Mouse (Mus musculus): ENCODE results near the gene Prkab1. TPM values are rescaled to one million over a fixed set of nuclear protein-coding genes. Genes with fewer than 3 reads are reported as not detected.

The Prkab1 gene
- 46.1 and 68.5 TPM in 2 replicates for polyA plus RNA-seq (2012)

- no peaks in the 10 kb centered on the region for H3K27me3 ChIP-seq (ENCODE audit: control insufficient read depth)
- H3K4me3 ChIP-seq (replicated peaks): peak within 1 kb of the TSS; percentile 68
- TF ChIP-seq GATA1 (IDR thresholded peaks at IDR 0.05; ENCODE audit: low read length) (no peak), TAL1 (IDR thresholded peaks at IDR 0.05; ENCODE audit: low read length) (no peak)
- peaks cover 44% of the 10 kb centered on the region for H3K36me3 ChIP-seq (ENCODE audit: control insufficient read depth)
- peaks cover 86% of the 10 kb centered on the region for H3K4me1 ChIP-seq (ENCODE audit: control insufficient read depth)
- H3K9me3 ChIP-seq (ENCODE audit: control insufficient read depth, low read length): no peaks in the 10 kb centered on the region
Observed at GRCm38 (mm10) chr5:116024327-116024739, at the start of gene Prkab1. Gene Prkab1, minus strand, starts transcription at chr5:116024508.

- no peaks in the 10 kb centered on the region for H3K9me3 ChIP-seq (ENCODE audit: control insufficient read depth, low read length)
- TF ChIP-seq GATA1 (IDR thresholded peaks at IDR 0.05; ENCODE audit: low read length) (no peak), TAL1 (IDR thresholded peaks at IDR 0.05; ENCODE audit: low read length) (no peak)
- H3K27me3 ChIP-seq (ENCODE audit: control insufficient read depth): no peaks in the 10 kb centered on the region
- no peak overlapping the region for H3K4me3 ChIP-seq (replicated peaks)
- no peaks in the 10 kb centered on the region for H3K36me3 ChIP-seq (ENCODE audit: control insufficient read depth)
- no peaks in the 10 kb centered on the region for H3K4me1 ChIP-seq (ENCODE audit: control insufficient read depth)
Observed at GRCm38 (mm10) chr5:116069618-116070017, 45.3 kb upstream of the Prkab1 start.

DNA sequence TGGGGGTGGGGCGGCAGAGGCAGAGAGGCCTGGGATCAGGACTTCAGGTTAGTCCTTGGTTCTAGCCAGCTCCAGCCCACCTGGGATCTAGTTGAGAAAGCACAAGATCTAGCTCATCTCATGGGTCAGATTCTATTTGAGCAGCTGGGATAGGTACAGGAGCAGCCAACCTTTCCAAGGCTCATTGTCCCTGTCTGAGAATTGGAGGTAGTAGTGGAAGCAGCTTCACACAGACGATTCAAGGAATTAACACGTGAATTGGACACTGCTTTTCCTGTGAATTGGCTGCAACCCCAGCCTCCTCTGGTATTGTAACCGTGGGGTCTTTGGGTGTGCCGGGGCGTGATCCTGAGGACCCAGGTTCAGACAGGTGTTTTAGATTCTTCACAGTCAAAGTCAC is 28.5 kb upstream of the Prkab1 start:
- peaks cover 6% of the 10 kb centered on the region; the same call in 1 of the 2 replicates for H3K9me3 ChIP-seq (ENCODE audit: control insufficient read depth, low read length)
- no peaks in the 10 kb centered on the region for H3K4me1 ChIP-seq (ENCODE audit: control insufficient read depth)
- H3K27me3 ChIP-seq (ENCODE audit: control insufficient read depth): no peaks in the 10 kb centered on the region
- H3K36me3 ChIP-seq (ENCODE audit: control insufficient read depth): no peaks in the 10 kb centered on the region
- no peak overlapping the region for H3K4me3 ChIP-seq (replicated peaks)
- no peak for TF ChIP-seq TAL1 (IDR thresholded peaks at IDR 0.05; ENCODE audit: low read length)
- no peak for TF ChIP-seq GATA1 (IDR thresholded peaks at IDR 0.05; ENCODE audit: low read length)

- no peaks in the 10 kb centered on the region for H3K27me3 ChIP-seq (ENCODE audit: control insufficient read depth)
- peaks cover 6% of the 10 kb centered on the region; the same call in 1 of the 2 replicates for H3K9me3 ChIP-seq (ENCODE audit: control insufficient read depth, low read length)
- H3K36me3 ChIP-seq (ENCODE audit: control insufficient read depth): no peaks in the 10 kb centered on the region
- no peaks in the 10 kb centered on the region for H3K4me1 ChIP-seq (ENCODE audit: control insufficient read depth)
- TF ChIP-seq GATA1 (IDR thresholded peaks at IDR 0.05; ENCODE audit: low read length): no peak
- TF ChIP-seq TAL1 (IDR thresholded peaks at IDR 0.05; ENCODE audit: low read length): no peak
- no peak overlapping the region for H3K4me3 ChIP-seq (replicated peaks)
Observed at GRCm38 (mm10) chr5:116052171-116052570, 27.9 kb upstream of the Prkab1 start.

- no peak for TF ChIP-seq GATA1 (IDR thresholded peaks at IDR 0.05; ENCODE audit: low read length)
- TF ChIP-seq TAL1 (IDR thresholded peaks at IDR 0.05; ENCODE audit: low read length): no peak
- no peak overlapping the region for H3K4me3 ChIP-seq (replicated peaks)
- no peaks in the 10 kb centered on the region for H3K27me3 ChIP-seq (ENCODE audit: control insufficient read depth)
- no peaks in the 10 kb centered on the region for H3K36me3 ChIP-seq (ENCODE audit: control insufficient read depth)
- H3K9me3 ChIP-seq (ENCODE audit: control insufficient read depth, low read length): peaks cover 6% of the 10 kb centered on the region; the same call in 1 of the 2 replicates
- no peaks in the 10 kb centered on the region for H3K4me1 ChIP-seq (ENCODE audit: control insufficient read depth)
Observed at GRCm38 (mm10) chr5:116049821-116050220, 25.5 kb upstream of the Prkab1 start.

- H3K36me3 ChIP-seq (ENCODE audit: control insufficient read depth): no peaks in the 10 kb centered on the region
- no peaks in the 10 kb centered on the region for H3K27me3 ChIP-seq (ENCODE audit: control insufficient read depth)
- no peaks in the 10 kb centered on the region for H3K4me1 ChIP-seq (ENCODE audit: control insufficient read depth)
- no peak overlapping the region for H3K4me3 ChIP-seq (replicated peaks)
- peaks cover 6% of the 10 kb centered on the region; the same call in 1 of the 2 replicates for H3K9me3 ChIP-seq (ENCODE audit: control insufficient read depth, low read length)
- TF ChIP-seq TAL1 (IDR thresholded peaks at IDR 0.05; ENCODE audit: low read length) (no peak), GATA1 (IDR thresholded peaks at IDR 0.05; ENCODE audit: low read length) (no peak)
Observed at GRCm38 (mm10) chr5:116048321-116048720, 24.0 kb upstream of the Prkab1 start.

DNA sequence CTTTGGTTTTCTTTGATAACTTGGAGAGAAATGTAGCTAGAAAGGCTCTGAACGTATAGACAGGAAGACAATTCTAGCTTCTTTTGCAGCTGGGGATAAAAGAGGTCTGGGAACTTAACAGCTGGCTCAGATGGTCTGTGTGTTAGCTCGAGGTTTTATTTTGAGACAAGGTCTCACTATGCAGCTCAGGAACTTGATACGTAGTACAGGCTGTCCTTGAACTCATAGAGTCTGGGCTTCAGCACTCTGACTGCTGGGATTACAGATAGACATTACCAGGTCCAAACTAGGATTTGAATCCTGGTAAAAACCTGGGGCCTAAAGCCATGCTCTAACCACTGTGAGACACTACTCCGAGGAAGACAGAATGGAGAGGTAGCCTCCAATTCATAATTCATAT is 21.9 kb upstream of the Prkab1 start:
- no peak overlapping the region for H3K4me3 ChIP-seq (replicated peaks)
- peaks cover 6% of the 10 kb centered on the region; the same call in 1 of the 2 replicates for H3K9me3 ChIP-seq (ENCODE audit: control insufficient read depth, low read length)
- no peaks in the 10 kb centered on the region for H3K36me3 ChIP-seq (ENCODE audit: control insufficient read depth)
- no peaks in the 10 kb centered on the region for H3K4me1 ChIP-seq (ENCODE audit: control insufficient read depth)
- no peaks in the 10 kb centered on the region for H3K27me3 ChIP-seq (ENCODE audit: control insufficient read depth)
- TF ChIP-seq GATA1 (IDR thresholded peaks at IDR 0.05; ENCODE audit: low read length) (no peak), TAL1 (IDR thresholded peaks at IDR 0.05; ENCODE audit: low read length) (no peak)

DNA sequence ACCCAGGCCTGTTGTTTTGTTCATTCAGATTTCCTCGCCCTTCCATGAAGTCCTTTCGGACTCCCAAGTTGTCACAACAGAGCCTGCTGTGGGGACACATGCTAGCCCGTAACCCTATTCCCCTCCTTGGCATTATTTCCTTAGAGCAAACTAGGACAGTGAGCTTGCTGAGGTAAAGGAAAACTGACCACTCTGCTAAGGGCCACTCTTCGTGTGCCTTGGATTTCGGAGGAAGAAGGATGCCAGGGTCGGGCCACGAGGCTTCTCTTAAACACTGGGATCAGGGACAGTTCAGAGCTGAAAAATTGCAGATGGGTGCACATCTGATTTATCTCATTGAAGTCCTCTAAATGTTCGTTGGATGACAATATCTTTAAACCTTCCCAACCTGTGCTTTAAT is 21.3 kb upstream of the Prkab1 start:
- TF ChIP-seq GATA1 (IDR thresholded peaks at IDR 0.05; ENCODE audit: low read length): no peak
- TF ChIP-seq TAL1 (IDR thresholded peaks at IDR 0.05; ENCODE audit: low read length): no peak
- H3K27me3 ChIP-seq (ENCODE audit: control insufficient read depth): peaks cover 3% of the 10 kb centered on the region
- H3K4me3 ChIP-seq (replicated peaks): no peak overlapping the region
- no peaks in the 10 kb centered on the region for H3K4me1 ChIP-seq (ENCODE audit: control insufficient read depth)
- H3K36me3 ChIP-seq (ENCODE audit: control insufficient read depth): no peaks in the 10 kb centered on the region
- peaks cover 6% of the 10 kb centered on the region; the same call in 1 of the 2 replicates for H3K9me3 ChIP-seq (ENCODE audit: control insufficient read depth, low read length)

DNA sequence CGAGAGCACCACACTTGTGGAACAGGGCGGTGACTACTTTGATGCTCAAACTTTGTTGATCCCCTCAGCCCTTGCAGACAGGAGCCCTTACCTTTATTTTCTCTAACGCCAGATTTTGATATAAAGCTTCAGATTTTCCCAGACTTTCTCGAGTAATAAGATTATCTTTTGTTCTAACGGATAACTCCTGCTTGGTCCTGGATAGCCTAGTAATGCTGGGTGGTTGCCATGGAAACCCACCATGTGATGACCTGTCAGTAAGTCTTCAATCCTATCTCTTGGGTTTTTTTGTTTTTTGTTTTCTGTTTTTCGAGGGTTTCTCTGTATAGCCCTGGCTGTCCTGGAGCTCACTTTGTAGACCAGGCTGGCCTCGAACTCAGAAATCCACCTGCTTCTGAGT is 17.9 kb upstream of the Prkab1 start:
- Histone ChIP-seq H3K9me3 (ENCODE audit: control insufficient read depth, low read length) (no peaks in the 10 kb centered on the region), H3K36me3 (ENCODE audit: control insufficient read depth) (no peaks in the 10 kb centered on the region), H3K4me1 (ENCODE audit: control insufficient read depth) (no peaks in the 10 kb centered on the region; the same call in 1 of the 2 replicates), H3K27me3 (ENCODE audit: control insufficient read depth) (peaks cover 11% of the 10 kb centered on the region), H3K4me3 (replicated peaks) (no peak overlapping the region)
- TF ChIP-seq TAL1 (IDR thresholded peaks at IDR 0.05; ENCODE audit: low read length) (no peak), GATA1 (IDR thresholded peaks at IDR 0.05; ENCODE audit: low read length) (no peak)

DNA sequence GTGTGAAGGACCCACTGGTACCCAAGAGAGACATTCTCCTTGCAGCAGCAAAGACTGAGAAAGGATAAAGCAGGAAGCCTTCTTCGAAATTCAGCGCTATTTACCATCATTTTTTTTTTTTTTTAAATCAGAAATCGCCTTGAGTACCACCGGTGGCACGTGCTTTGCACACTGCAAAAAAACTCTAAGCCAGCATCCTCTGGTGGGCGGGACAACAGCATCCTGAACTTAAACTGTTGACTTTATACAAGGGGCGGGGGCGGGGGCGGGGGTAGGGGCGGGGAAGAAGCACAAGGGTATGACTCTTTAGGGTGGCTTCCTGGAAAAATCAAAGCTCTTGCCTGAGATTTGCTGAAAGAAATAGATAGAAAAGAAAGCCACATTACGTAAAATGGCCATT is 15.4 kb upstream of the Prkab1 start:
- Histone ChIP-seq H3K4me1 (ENCODE audit: control insufficient read depth) (no peaks in the 10 kb centered on the region; the same call in 1 of the 2 replicates), H3K4me3 (replicated peaks) (no peak overlapping the region), H3K27me3 (ENCODE audit: control insufficient read depth) (peaks cover 17% of the 10 kb centered on the region), H3K9me3 (ENCODE audit: control insufficient read depth, low read length) (peaks cover 3% of the 10 kb centered on the region; the same call in 1 of the 2 replicates), H3K36me3 (ENCODE audit: control insufficient read depth) (no peaks in the 10 kb centered on the region)
- TF ChIP-seq GATA1 (IDR thresholded peaks at IDR 0.05; ENCODE audit: low read length) (no peak), TAL1 (IDR thresholded peaks at IDR 0.05; ENCODE audit: low read length) (no peak)
